Mouse (Mus musculus) liver, embryonic 14.5 days (tissue): Measurements from ENCODE around the gene Nfam1.

Source experiments
- CTCF ChIP-seq: IDR thresholded peaks from 2 replicates; pipeline ENCODE4 v1.5.1; 2016; ENCODE audit warnings: antibody characterized with exemption, low read depth, control low read depth
- EP300 ChIP-seq: IDR thresholded peaks from 2 replicates; pipeline ENCODE4 v1.6.1; 2016; ENCODE audit warnings: antibody characterized with exemption, low read depth

DNA sequence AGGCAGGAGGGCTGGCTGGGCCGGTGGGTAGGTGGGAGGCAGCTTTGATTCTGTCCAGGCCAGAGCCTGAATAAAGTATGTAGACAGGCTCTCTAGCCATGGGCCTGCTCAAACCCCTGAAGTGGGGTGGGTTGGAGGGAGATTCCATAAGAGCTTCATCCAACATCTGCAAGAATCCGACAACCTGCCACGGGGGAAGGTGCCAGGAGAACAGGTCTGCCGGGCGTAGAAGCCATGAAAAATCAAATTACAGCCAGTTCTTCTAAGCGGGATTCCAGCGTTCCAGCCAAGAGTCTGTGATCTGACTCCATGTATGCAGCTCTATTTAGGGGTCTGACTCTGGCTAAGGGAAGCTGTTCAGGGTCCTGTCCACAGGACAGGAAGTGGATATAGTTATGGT, 48.5 kb downstream of the Nfam1 start:
- TF ChIP-seq CTCF: no peak
- TF ChIP-seq EP300: no peak
